Mouse (Mus musculus): ENCODE measurements around the gene Slc15a5.
"Not testable (repeated sequence)": the region's sequence is repeated elsewhere in the genome, so short reads cannot be mapped to it uniquely, and the experiment has no call there.

Slc15a5 gene

GRCm38 (mm10) chr6:138079816-138080215 is at the start of gene Slc15a5:
Gene Slc15a5 (minus strand): TSS chr6:138079916.
- no peak for DNase-seq

GRCm38 (mm10) chr6:138128392-138129335 is 48.9 kb upstream of the Slc15a5 start:
- DNase-seq: no peak

- DNase-seq: no peak
Measured at GRCm38 (mm10) chr6:138117496-138117895, 37.8 kb upstream of the Slc15a5 start.

GRCm38 (mm10) chr6:138104559-138104958 is 24.8 kb upstream of the Slc15a5 start:
- DNase-seq: no peak

GRCm38 (mm10) chr6:138102940-138103339 is 23.2 kb upstream of the Slc15a5 start:
- DNase-seq: no peak

- DNase-seq: no peak
Measured at GRCm38 (mm10) chr6:138101843-138102242, 22.1 kb upstream of the Slc15a5 start.

GRCm38 (mm10) chr6:138099646-138100045 is 19.9 kb upstream of the Slc15a5 start:
- no peak for DNase-seq

GRCm38 (mm10) chr6:138095060-138095459 is 15.3 kb upstream of the Slc15a5 start:
- DNase-seq: no peak

- DNase-seq: no peak
Measured at GRCm38 (mm10) chr6:138092432-138092831, 12.7 kb upstream of the Slc15a5 start.

GRCm38 (mm10) chr6:138089084-138089483 is 9.4 kb upstream of the Slc15a5 start:
- no peak for DNase-seq

- not testable (repeated sequence) for DNase-seq
Measured at GRCm38 (mm10) chr6:138086421-138086820, 6.7 kb upstream of the Slc15a5 start.

- DNase-seq: no peak
Measured at GRCm38 (mm10) chr6:138080778-138081549, 1.2 kb upstream of the Slc15a5 start.

- no peak for DNase-seq
Measured at GRCm38 (mm10) chr6:138077681-138078439, 1.9 kb downstream of the Slc15a5 start.

- DNase-seq: no peak
Measured at GRCm38 (mm10) chr6:138075723-138076122, 4.0 kb downstream of the Slc15a5 start.

GRCm38 (mm10) chr6:138073540-138073939 is 6.2 kb downstream of the Slc15a5 start:
- no peak for DNase-seq

GRCm38 (mm10) chr6:138072963-138073339 is 6.8 kb downstream of the Slc15a5 start:
- DNase-seq: no peak

GRCm38 (mm10) chr6:138072110-138072962 is 7.4 kb downstream of the Slc15a5 start:
- no peak for DNase-seq

GRCm38 (mm10) chr6:138071505-138072107 is 8.1 kb downstream of the Slc15a5 start:
- DNase-seq: no peak

GRCm38 (mm10) chr6:138070720-138071504 is 8.8 kb downstream of the Slc15a5 start:
- no peak for DNase-seq

- no peak for DNase-seq
Measured at GRCm38 (mm10) chr6:138069921-138070320, 9.8 kb downstream of the Slc15a5 start.

GRCm38 (mm10) chr6:138055572-138055971 is 24.1 kb downstream of the Slc15a5 start:
- no peak for DNase-seq
